Comparison of ENCODE assay signal across 20 mouse cellular contexts in genomic region chr4:124323589-124323988, GRCm38 (mm10).
DNase-seq lines count a peak whose midpoint lies in the region; ATAC-seq lines count a peak whose summit lies in the region.
"Had no signal": no experiment of that assay in that cellular context is flagged by ENCODE, and none has a peak within 500 bp of the region (broad histone marks: within the 10 kb centered on the region; RNA-seq: fewer than 3 reads in every experiment).

No protein-coding gene starts in this region.

- no peaks in the 10 kb centered on the region; the same call in 1 of the 2 replicates for H3K9me3 ChIP-seq in forebrain, embryonic 11.5 days (ENCODE audit: control insufficient read depth, low read length)
- no peaks in the 10 kb centered on the region for H3K9me3 ChIP-seq in forebrain, embryonic 13.5 days (replicated peaks)
- no peaks in the 10 kb centered on the region for H3K9me3 ChIP-seq in heart, embryonic 10.5 days
- H3K9me3 ChIP-seq: G1E had no signal

- no peak for ATAC-seq in forebrain, embryonic 11.5 days (replicated peaks; ENCODE audit: low FRiP score)
- ATAC-seq in forebrain, embryonic 13.5 days, result no peak
- ATAC-seq: activated CD4-positive, CD25-positive, alpha-beta regulatory T cell, adult 4 months; CD4-positive, CD25-positive, alpha-beta regulatory T cell, adult 4 months; Patski had no signal

- 83% methylated on average over 3 of the region's 3 CpGs for WGBS in forebrain, embryonic 11.5 days
- WGBS in forebrain, embryonic 13.5 days, result 72% methylated on average over 3 of the region's 3 CpGs
- 59% methylated on average over 3 of the region's 3 CpGs for WGBS in heart, embryonic 10.5 days

- H3K27me3 ChIP-seq in forebrain, embryonic 11.5 days (ENCODE audit: control insufficient read depth, insufficient read depth, low read length), result no peaks in the 10 kb centered on the region; the same call in 1 of the 2 replicates
- H3K27me3 ChIP-seq in forebrain, embryonic 13.5 days, result peaks cover 7% of the 10 kb centered on the region; the same call in 1 of the 2 replicates
- no peaks in the 10 kb centered on the region for H3K27me3 ChIP-seq in heart, embryonic 10.5 days (ENCODE audit: insufficient read depth, poor library complexity, severe bottlenecking)
- H3K27me3 ChIP-seq: Patski had no signal

- H3K4me1 ChIP-seq in forebrain, embryonic 11.5 days (replicated peaks; ENCODE audit: control insufficient read depth, insufficient read depth, low read length), result no peaks in the 10 kb centered on the region
- 0 out of 2 replicates have a peak, but pooled peaks cover 4% of the 10 kb centered on the region for H3K4me1 ChIP-seq in forebrain, embryonic 13.5 days
- no peaks in the 10 kb centered on the region for H3K4me1 ChIP-seq in heart, embryonic 10.5 days

- H3K9ac ChIP-seq in forebrain, embryonic 11.5 days (ENCODE audit: low read length), result no peak overlapping the region
- H3K9ac ChIP-seq in forebrain, embryonic 13.5 days, result no peak overlapping the region

- no peak overlapping the region for H3K27ac ChIP-seq in forebrain, embryonic 11.5 days (ENCODE audit: low read depth, low read length)
- H3K27ac ChIP-seq in forebrain, embryonic 13.5 days, result no peak overlapping the region
- H3K27ac ChIP-seq in heart, embryonic 10.5 days, result no peak overlapping the region

- peak; percentile 35 for DNase-seq in forebrain, embryonic 11.5 days (ENCODE audit: low spot score)
- peak; percentile 65 for DNase-seq in heart, adult 11 months
- DNase-seq in heart, adult 18-20 months, result no peak
- DNase-seq in heart, embryonic 10.5 days (ENCODE audit: low spot score), result peak; percentile 67
- no peak for DNase-seq in heart, postnatal 10 days
- DNase-seq: adrenal gland, adult 2 months; adrenal gland, adult 8-10 months; adrenal gland, postnatal 10 days; adrenal gland, postnatal 14 days; adrenal gland, postnatal 25 days; adrenal gland, postnatal 36 days; B cell, adult 2 months; cerebellum, adult 11 months; cerebellum, adult 11-12 months; cerebellum, adult 18-20 months had no signal

- intact Hi-C loops in heart, postnatal 10 days (cut with DNase I), result no loop called here

- H3K36me3 ChIP-seq in forebrain, embryonic 11.5 days (ENCODE audit: control insufficient read depth, insufficient read depth, low read length), result no peaks in the 10 kb centered on the region
- H3K36me3 ChIP-seq in forebrain, embryonic 13.5 days (ENCODE audit: poor library complexity, severe bottlenecking), result no peaks in the 10 kb centered on the region
- H3K36me3 ChIP-seq in heart, embryonic 10.5 days, result no peaks in the 10 kb centered on the region
- H3K36me3 ChIP-seq: G1E had no signal

- no peak overlapping the region for H3K4me2 ChIP-seq in forebrain, embryonic 11.5 days (ENCODE audit: low read depth, low read length, severe bottlenecking)
- no peak overlapping the region for H3K4me2 ChIP-seq in forebrain, embryonic 13.5 days

- no peak overlapping the region for H3K4me3 ChIP-seq in forebrain, embryonic 11.5 days (ENCODE audit: low read depth, low read length)
- no peak overlapping the region for H3K4me3 ChIP-seq in forebrain, embryonic 13.5 days
- H3K4me3 ChIP-seq in heart, embryonic 10.5 days, result no peak overlapping the region

Comparison
In these comparisons a context has a peak if more than half of its experiments do, and no peak if none do; other contexts are left out.
1. DNase-seq: peak in forebrain, embryonic 11.5 days (single experiment), heart, adult 11 months (single experiment) and heart, embryonic 10.5 days (single experiment); none in heart, adult 18-20 months (0 of 2) and heart, postnatal 10 days (0 of 2).